Mouse (Mus musculus): Measurements from ENCODE around the gene Ppfia1.

DNA sequence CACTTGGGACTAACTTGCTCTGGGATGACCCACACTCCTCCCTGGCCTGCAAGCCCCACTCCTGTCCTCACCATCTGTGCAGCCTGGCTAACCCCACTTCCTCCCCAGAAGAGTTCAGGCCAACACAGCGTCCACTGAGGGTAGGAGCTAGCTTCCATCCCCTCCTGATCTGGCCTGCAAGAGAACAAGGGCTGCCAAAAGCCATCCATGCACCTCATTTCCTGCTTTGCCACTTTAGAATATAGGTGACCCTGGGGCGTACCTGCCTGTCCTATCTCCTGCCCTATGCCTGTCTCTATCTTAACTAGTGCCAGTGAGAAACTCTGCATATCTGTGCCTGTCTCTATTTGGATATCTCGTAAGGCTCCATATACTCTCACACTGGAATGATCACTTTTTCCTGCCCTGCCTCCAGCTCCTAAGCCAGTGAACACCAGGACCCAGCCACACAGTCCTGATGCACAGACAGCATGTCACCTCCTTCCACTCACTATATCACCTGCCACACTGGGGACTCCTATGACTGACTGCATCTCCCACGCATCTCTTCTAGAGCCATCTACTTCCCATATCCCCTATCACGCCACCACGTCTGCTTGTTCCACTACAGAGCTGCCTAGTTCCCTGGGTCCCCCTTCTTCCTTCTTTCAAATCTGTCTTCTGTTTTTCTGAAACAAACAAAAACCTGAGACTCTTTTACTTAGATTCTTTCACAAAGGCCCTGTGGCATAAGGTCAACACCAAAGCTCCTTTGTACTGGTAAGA lies 28.9 kb downstream of the Ppfia1 start:
- TF ChIP-seq CTCF (IDR thresholded peaks at IDR 0.05; ENCODE audit: low read depth): no peak
- no peak for TF ChIP-seq EP300 (IDR thresholded peaks at IDR 0.05; ENCODE audit: low read depth)
